Mouse (Mus musculus): ENCODE measurements around the gene Spink4.

Spink4 gene

GRCm38 (mm10) chr4:40969781-40970591 is 50.1 kb downstream of the Spink4 start:
- no peak for DNase-seq

DNA sequence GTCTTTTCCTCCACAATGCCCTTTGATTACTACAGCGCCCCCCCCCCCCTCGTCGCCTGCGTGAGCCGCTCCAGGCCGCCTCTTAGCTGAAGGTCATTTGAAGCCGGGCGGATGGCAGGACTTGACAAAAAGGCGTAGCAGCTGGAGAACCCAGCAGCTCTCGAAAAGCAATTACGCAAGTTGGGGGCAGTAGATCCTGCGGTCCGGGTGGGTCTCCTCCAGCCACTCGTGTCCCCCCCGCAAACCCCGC is 50.7 kb downstream of the Spink4 start:
- DNase-seq = no peak

DNA sequence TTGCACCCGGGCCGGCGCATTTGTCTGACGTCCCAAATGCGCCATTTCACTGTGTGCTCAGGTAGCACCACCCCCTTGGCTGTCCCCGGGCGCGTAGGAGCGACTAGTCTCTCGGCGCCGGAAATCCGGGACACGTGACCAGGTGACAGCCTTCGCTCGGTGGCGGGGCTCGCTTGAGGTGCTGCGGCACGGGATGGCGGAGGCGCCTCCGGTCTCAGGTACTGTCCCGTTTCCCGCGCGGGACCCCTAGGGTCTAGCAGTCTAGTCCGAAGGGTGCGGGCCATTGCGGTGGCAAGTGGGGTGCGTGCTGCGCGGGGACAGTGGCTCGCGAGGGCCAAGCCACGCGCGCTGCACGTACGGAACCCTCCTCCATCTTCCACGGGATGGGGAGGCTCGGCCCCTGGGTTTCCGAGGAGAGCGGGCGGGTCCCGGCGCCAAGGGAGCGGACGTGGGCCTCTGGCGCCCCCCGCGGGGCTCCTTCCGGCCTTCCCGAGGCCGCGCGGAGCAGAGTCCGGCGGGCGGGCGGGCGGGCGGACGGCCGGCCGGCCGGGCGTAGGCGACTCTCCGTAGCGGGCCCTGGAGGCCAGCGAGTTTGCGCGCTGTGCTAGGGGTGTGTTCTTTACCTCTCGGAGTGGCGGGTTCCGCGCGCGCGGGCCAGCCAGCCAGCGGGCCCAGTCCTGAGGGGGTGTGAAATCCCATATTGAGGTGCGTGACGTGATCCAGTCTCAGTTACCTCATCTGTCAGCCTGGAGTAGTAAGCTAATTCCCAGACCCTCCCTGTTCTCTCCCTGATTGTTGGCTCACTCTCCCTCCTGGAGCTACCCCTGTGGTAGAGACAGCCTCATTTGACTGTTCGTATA is 51.2 kb downstream of the Spink4 start, which contains the start of gene Nfx1:
Gene Nfx1, plus strand, starts transcription at position 65 of the 860 bp plus-strand sequence.
- peak; percentile 98 for DNase-seq

GRCm38 (mm10) chr4:40971744-40972143 is 51.9 kb downstream of the Spink4 start:
- DNase-seq = peak; percentile 41

- DNase-seq = no peak
Measured at GRCm38 (mm10) chr4:40974011-40974410, 54.2 kb downstream of the Spink4 start.

DNA sequence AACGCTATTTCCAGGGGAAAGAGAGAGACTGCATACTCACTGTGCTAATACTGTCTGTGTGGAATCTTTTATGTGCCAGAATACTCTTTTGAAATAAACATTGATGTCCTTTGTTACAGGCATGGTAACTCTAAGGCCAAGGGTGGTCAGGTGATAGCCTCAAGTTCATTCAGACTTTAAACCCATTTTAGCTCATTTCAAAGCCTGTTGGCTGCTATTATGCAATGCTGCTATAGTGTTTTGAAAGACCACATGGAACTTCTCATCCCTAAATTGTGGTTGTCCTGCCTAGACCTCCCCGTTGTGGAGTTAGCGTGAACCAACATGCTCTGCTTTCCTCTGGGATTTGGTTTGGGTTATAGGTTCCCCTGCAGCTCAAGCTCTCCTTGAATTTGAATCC is 55.8 kb downstream of the Spink4 start:
- DNase-seq = no peak

GRCm38 (mm10) chr4:40976651-40977050 is 56.8 kb downstream of the Spink4 start:
- DNase-seq = no peak

GRCm38 (mm10) chr4:40979430-40979829 is 59.6 kb downstream of the Spink4 start:
- DNase-seq = no peak
